Mouse (Mus musculus): ENCODE measurements around the gene Fam173a. TPM values are rescaled to one million over a fixed set of nuclear protein-coding genes. Genes with fewer than 3 reads are reported as not detected.

The Fam173a gene
- polyA plus RNA-seq, 1 experiment from 2014 or later, result 12.9 TPM

- 88% methylated on average over 5 of the region's 5 CpGs for WGBS (ENCODE audit: missing documents)
Observed at GRCm38 (mm10) chr17:25777948-25778347, 14.8 kb downstream of the Fam173a start.

GRCm38 (mm10) chr17:25775318-25776062 lies 17.2 kb downstream of the Fam173a start:
- H3K79me2 ChIP-seq (ENCODE audit: inconsistent target), result peaks cover 19% of the 10 kb centered on the region
- no peak overlapping the region for H3K27ac ChIP-seq
- 80% methylated on average over 10 of the region's 10 CpGs for WGBS (ENCODE audit: missing documents)
- peaks cover 38% of the 10 kb centered on the region for H3K36me3 ChIP-seq (ENCODE audit: inconsistent target)
- H3K4me3 ChIP-seq (ENCODE audit: inconsistent target), result no peak overlapping the region

More at GRCm38 (mm10) chr17:25777948-25778347, 14.8 kb downstream of the Fam173a start:
- Histone ChIP-seq H3K36me3 (ENCODE audit: inconsistent target) (peaks cover 62% of the 10 kb centered on the region), H3K79me2 (ENCODE audit: inconsistent target) (peaks cover 19% of the 10 kb centered on the region), H3K27ac (no peak overlapping the region), H3K4me3 (ENCODE audit: inconsistent target) (no peak overlapping the region)

- Histone ChIP-seq H3K27ac (peak within 1 kb of the TSS; percentile 61), H3K36me3 (ENCODE audit: inconsistent target) (peaks cover 20% of the 10 kb centered on the region), H3K4me3 (ENCODE audit: inconsistent target) (peak within 1 kb of the TSS; percentile 93), H3K79me2 (ENCODE audit: inconsistent target) (peaks cover 19% of the 10 kb centered on the region)
- 1% methylated on average over 37 of the region's 37 CpGs for WGBS (ENCODE audit: missing documents)
Observed at GRCm38 (mm10) chr17:25773549-25774120, 19.1 kb downstream of the Fam173a start, which contains the start of gene Narfl. TSS of gene Narfl (plus strand) at chr17:25773776.

GRCm38 (mm10) chr17:25769331-25769730 lies 23.4 kb downstream of the Fam173a start:
- Histone ChIP-seq H3K36me3 (ENCODE audit: inconsistent target) (no peaks in the 10 kb centered on the region), H3K27ac (no peak overlapping the region), H3K79me2 (ENCODE audit: inconsistent target) (peaks cover 7% of the 10 kb centered on the region), H3K4me3 (ENCODE audit: inconsistent target) (no peak overlapping the region)
- 58% methylated on average over 8 of the region's 9 CpGs for WGBS (ENCODE audit: missing documents)

- Histone ChIP-seq H3K36me3 (ENCODE audit: inconsistent target) (no peaks in the 10 kb centered on the region), H3K4me3 (ENCODE audit: inconsistent target) (no peak overlapping the region), H3K27ac (no peak overlapping the region), H3K79me2 (ENCODE audit: inconsistent target) (no peaks in the 10 kb centered on the region)
- 78% methylated on average over 5 of the region's 5 CpGs for WGBS (ENCODE audit: missing documents)
Observed at GRCm38 (mm10) chr17:25765886-25766285, 26.8 kb downstream of the Fam173a start.

- no peak overlapping the region for H3K4me3 ChIP-seq (ENCODE audit: inconsistent target)
- no peaks in the 10 kb centered on the region for H3K79me2 ChIP-seq (ENCODE audit: inconsistent target)
- 62% methylated on average over 3 of the region's 3 CpGs for WGBS (ENCODE audit: missing documents)
- no peak overlapping the region for H3K27ac ChIP-seq
- no peaks in the 10 kb centered on the region for H3K36me3 ChIP-seq (ENCODE audit: inconsistent target)
Observed at GRCm38 (mm10) chr17:25762591-25762990, 30.1 kb downstream of the Fam173a start.

- 41% methylated on average over 4 of the region's 4 CpGs for WGBS (ENCODE audit: missing documents)
- peak overlapping the region; percentile 17; the same call in 1 of the 2 replicates for H3K27ac ChIP-seq
Observed at GRCm38 (mm10) chr17:25761561-25761970, 31.1 kb downstream of the Fam173a start.

GRCm38 (mm10) chr17:25760148-25760547 lies 32.6 kb downstream of the Fam173a start:
- no peaks in the 10 kb centered on the region for H3K36me3 ChIP-seq (ENCODE audit: inconsistent target)
- H3K4me3 ChIP-seq (ENCODE audit: inconsistent target), result no peak overlapping the region
- H3K27ac ChIP-seq, result no peak overlapping the region
- H3K79me2 ChIP-seq (ENCODE audit: inconsistent target), result no peaks in the 10 kb centered on the region
- 70% methylated on average over 8 of the region's 8 CpGs for WGBS (ENCODE audit: missing documents)

More at GRCm38 (mm10) chr17:25761561-25761970, 31.1 kb downstream of the Fam173a start:
- no peaks in the 10 kb centered on the region for H3K79me2 ChIP-seq (ENCODE audit: inconsistent target)
- no peak overlapping the region for H3K4me3 ChIP-seq (ENCODE audit: inconsistent target)
- no peaks in the 10 kb centered on the region for H3K36me3 ChIP-seq (ENCODE audit: inconsistent target)

- Histone ChIP-seq H3K4me3 (ENCODE audit: inconsistent target) (no peak overlapping the region), H3K27ac (no peak overlapping the region), H3K36me3 (ENCODE audit: inconsistent target) (no peaks in the 10 kb centered on the region), H3K79me2 (ENCODE audit: inconsistent target) (no peaks in the 10 kb centered on the region)
- 91% methylated on average over 3 of the region's 3 CpGs for WGBS (ENCODE audit: missing documents)
Observed at GRCm38 (mm10) chr17:25757691-25758090, 35.0 kb downstream of the Fam173a start.

GRCm38 (mm10) chr17:25756378-25757242 lies 36.1 kb downstream of the Fam173a start:
- Histone ChIP-seq H3K36me3 (ENCODE audit: inconsistent target) (no peaks in the 10 kb centered on the region), H3K27ac (no peak overlapping the region), H3K4me3 (ENCODE audit: inconsistent target) (no peak overlapping the region), H3K79me2 (ENCODE audit: inconsistent target) (no peaks in the 10 kb centered on the region)
- WGBS (ENCODE audit: missing documents), result 81% methylated on average over 9 of the region's 9 CpGs

GRCm38 (mm10) chr17:25755627-25756377 lies 36.9 kb downstream of the Fam173a start:
- 37% methylated on average over 4 of the region's 4 CpGs for WGBS (ENCODE audit: missing documents)
- Histone ChIP-seq H3K36me3 (ENCODE audit: inconsistent target) (no peaks in the 10 kb centered on the region), H3K27ac (no peak overlapping the region), H3K79me2 (ENCODE audit: inconsistent target) (no peaks in the 10 kb centered on the region), H3K4me3 (ENCODE audit: inconsistent target) (no peak overlapping the region)

- no peak overlapping the region for H3K27ac ChIP-seq
- no peaks in the 10 kb centered on the region for H3K36me3 ChIP-seq (ENCODE audit: inconsistent target)
- WGBS (ENCODE audit: missing documents), result 78% methylated on average over 4 of the region's 4 CpGs
- H3K79me2 ChIP-seq (ENCODE audit: inconsistent target), result no peaks in the 10 kb centered on the region
- H3K4me3 ChIP-seq (ENCODE audit: inconsistent target), result no peak overlapping the region
Observed at GRCm38 (mm10) chr17:25755086-25755485, 37.6 kb downstream of the Fam173a start.

- no peaks in the 10 kb centered on the region for H3K36me3 ChIP-seq (ENCODE audit: inconsistent target)
- H3K27ac ChIP-seq, result no peak within 1 kb of the TSS
- no peak within 1 kb of the TSS for H3K4me3 ChIP-seq (ENCODE audit: inconsistent target)
- WGBS (ENCODE audit: missing documents), result 84% methylated on average over 9 of the region's 9 CpGs
- H3K79me2 ChIP-seq (ENCODE audit: inconsistent target), result no peaks in the 10 kb centered on the region
Observed at GRCm38 (mm10) chr17:25754241-25754640, 38.5 kb downstream of the Fam173a start, which contains the start of gene Msln. TSS of gene Msln (minus strand) at chr17:25754378.

- 40% methylated on average over 5 of the region's 5 CpGs for WGBS (ENCODE audit: missing documents)
- Histone ChIP-seq H3K36me3 (ENCODE audit: inconsistent target) (no peaks in the 10 kb centered on the region), H3K4me3 (ENCODE audit: inconsistent target) (no peak overlapping the region), H3K79me2 (ENCODE audit: inconsistent target) (no peaks in the 10 kb centered on the region), H3K27ac (no peak overlapping the region)
Observed at GRCm38 (mm10) chr17:25751446-25751845, 41.3 kb downstream of the Fam173a start.

All from macrophage (primary cell).